Mouse (Mus musculus) macrophage (primary cell): ENCODE results near the gene Gm5483. TPM values are rescaled to one million over a fixed set of nuclear protein-coding genes. Genes with fewer than 3 reads are reported as not detected.
"Not testable (repeated sequence)": the region's sequence is repeated elsewhere in the genome, so short reads cannot be mapped to it uniquely, and the experiment has no call there.

Experiments used
- H3K27ac ChIP-seq: fragments of 350-480 bp; formaldehyde crosslinking; 2 replicates; pipeline ENCODE4 v1.9.0; 2021
- H3K36me3 ChIP-seq: fragments of 350-480 bp; formaldehyde crosslinking; 2 replicates; pipeline ENCODE4 v1.9.0; 2021; ENCODE audit errors: inconsistent target
- H3K4me3 ChIP-seq: fragments of 350-480 bp; formaldehyde crosslinking; 2 replicates; pipeline ENCODE4 v1.9.0; 2021; ENCODE audit errors: inconsistent target
- H3K79me2 ChIP-seq: fragments of 350-480 bp; formaldehyde crosslinking; 2 replicates; pipeline ENCODE4 v1.9.0; 2021; ENCODE audit errors: inconsistent target
- WGBS: methylation state at CpG from one replicate; pipeline ENCODE4 v1.1.7; 2026; ENCODE audit warnings: inconsistent platforms; ENCODE audit not compliant: missing documents; 5-methylcytosine and 5-hydroxymethylcytosine counted together
- polyA plus RNA-seq: library from polyadenylated mRNA; stranded (reverse); fragments of 250-400 nt; gene quantifications from 3 replicates; pipeline ENCODE4 v1.2.4, GENCODE M21; 2018; ENCODE audit warnings: inconsistent platforms
- total RNA-seq, 78 experiments: library from RNA; depleted of rRNA; stranded (reverse); fragments of 250-400 nt; gene quantifications; 1 replicate in 9 of 78; 2 replicates in 24 of 78; 3 replicates in 43 of 78; 4 replicates in 2 of 78; pipeline ENCODE4 v1.2.4; 2018; ENCODE audit warnings: inconsistent platforms in 56 of 78

Gm5483 gene
- total RNA-seq (2018; cell fraction: chromatin; rRNA removed): not detected
- total RNA-seq (2018; cell fraction: cytosol; rRNA removed): under 1 TPM in 4 of 26 experiments, not detected in 22; 0.29 to 0.66 (median 0.40) TPM
- total RNA-seq (2018; cell fraction: nucleus; rRNA removed): not detected
- polyA plus RNA-seq: not detected in 3 replicates

DNA sequence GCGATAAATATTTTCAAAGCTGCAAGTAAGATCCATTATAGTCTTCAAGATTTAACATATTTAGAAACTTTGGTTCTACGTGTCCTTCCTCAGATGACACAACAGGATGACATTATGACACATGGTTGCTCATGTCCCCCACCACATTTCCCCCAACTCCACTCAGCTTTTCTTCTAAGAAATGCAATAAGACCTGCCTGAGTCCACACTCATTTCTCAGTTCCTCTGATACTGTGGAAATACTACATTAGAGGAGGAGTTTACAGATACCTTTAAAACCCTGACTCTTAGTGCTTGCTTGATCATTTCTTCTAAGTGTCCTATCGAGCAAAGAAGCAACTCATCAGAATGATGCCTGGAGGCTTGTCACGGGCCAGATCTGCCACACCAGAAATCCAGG lies at the start of gene Gm5483:
Gene Gm5483, plus strand, starts transcription at position 301 of the 400 bp plus-strand sequence.
- not testable (repeated sequence) for H3K36me3 ChIP-seq, H3K79me2 ChIP-seq, H3K27ac ChIP-seq, H3K4me3 ChIP-seq
- 91% methylated on average over 2 of the region's 4 CpGs for WGBS

DNA sequence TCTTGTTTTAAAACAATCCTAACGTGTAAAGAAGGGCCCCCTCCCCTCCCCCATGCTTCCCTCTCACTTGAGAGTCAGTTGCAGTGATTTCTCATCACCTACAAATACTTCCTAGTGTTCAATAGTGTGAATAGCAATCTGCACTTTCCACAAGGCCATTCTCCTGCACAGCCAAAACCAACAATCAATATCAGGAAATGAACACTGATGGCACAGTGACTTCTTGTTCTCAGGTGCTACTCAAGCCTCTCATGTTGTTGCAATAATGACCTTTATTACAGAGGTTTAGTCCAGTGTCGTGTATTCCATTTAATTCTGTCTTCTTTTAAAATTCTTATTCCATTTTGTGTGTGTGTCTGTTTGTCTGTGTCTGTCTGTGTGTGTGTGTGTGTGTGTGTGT lies 45.8 kb upstream of the Gm5483 start:
- 80% methylated on average over 2 of the region's 2 CpGs for WGBS
- Histone ChIP-seq H3K79me2 (no peaks in the 10 kb centered on the region), H3K4me3 (no peak overlapping the region), H3K27ac (no peak overlapping the region), H3K36me3 (no peaks in the 10 kb centered on the region)

DNA sequence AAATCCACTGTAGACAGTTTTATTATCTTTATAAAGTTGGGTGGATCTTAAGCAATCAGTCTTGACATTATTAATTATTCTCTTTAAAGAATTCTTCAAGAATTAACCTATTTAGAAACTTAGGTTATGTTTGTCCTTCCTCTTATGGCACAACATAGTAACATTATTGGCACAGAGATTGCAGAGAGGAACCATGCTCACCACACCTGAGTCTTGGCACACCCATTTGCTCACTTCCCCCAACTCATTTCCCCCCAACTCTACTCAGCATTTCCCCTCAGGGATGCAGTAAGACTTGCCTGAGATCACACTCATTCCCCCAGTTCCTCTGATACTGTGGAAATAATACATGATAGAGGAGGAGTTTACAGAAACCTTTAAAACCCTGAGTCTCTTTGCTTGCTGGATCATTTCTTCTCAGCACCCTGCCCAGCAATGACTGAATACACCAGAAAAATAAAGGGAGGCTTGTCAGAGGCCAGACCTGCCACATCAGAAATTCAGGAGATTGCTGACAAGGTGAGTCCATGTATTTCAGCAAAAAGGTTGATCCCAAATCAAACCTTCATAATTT lies 27.5 kb upstream of the Gm5483 start, which contains the start of gene Stfa2l1:
Gene Stfa2l1, plus strand, starts transcription at position 410 of the 574 bp plus-strand sequence.
- no peak within 1 kb of the TSS for H3K27ac ChIP-seq
- no peaks in the 10 kb centered on the region for H3K36me3 ChIP-seq
- H3K4me3 ChIP-seq: no peak within 1 kb of the TSS
- H3K79me2 ChIP-seq: no peaks in the 10 kb centered on the region

DNA sequence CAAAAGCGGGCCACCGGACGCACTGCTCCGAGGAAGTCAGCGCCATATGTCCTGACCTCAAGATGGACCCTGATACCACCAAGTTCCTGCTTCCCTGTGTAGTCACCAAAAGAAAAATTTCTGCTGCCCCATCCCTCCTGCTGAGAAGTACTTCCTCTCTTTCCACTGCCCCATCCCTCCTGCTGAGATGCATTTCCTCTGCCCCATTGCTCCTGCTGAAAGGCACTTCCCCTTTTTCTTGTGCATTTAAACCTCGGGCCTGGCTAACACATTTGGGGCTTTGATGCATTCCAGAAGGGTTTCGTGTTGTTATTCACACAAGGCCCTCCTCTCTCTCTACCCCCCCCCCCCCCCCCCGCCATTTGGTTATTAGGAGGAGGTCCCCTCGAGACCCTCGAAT lies 16.2 kb upstream of the Gm5483 start:
- not testable (repeated sequence) for H3K27ac ChIP-seq, H3K36me3 ChIP-seq, H3K4me3 ChIP-seq, H3K79me2 ChIP-seq
- WGBS: 91% methylated on average over 7 of the region's 10 CpGs

DNA sequence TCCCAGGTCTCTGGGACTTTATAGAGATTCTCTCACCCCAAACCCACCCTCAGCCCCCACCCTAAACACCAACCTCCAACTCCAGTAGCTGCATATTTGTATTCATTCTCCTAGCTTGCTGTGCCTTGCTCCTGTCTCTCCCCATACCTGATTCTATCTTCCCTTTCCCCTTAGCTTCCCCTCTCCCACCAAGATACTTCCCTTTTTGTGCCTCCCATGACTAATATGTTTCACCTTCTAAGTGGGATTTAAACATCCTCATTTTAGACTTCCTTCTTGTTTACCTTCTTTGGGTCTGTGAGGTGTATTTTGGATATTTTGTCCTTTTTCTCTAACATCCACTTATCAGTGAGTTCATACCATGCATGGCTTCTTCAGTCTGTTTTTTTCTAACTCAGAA lies 7.9 kb upstream of the Gm5483 start:
- no peaks in the 10 kb centered on the region for H3K36me3 ChIP-seq
- H3K27ac ChIP-seq: no peak overlapping the region

DNA sequence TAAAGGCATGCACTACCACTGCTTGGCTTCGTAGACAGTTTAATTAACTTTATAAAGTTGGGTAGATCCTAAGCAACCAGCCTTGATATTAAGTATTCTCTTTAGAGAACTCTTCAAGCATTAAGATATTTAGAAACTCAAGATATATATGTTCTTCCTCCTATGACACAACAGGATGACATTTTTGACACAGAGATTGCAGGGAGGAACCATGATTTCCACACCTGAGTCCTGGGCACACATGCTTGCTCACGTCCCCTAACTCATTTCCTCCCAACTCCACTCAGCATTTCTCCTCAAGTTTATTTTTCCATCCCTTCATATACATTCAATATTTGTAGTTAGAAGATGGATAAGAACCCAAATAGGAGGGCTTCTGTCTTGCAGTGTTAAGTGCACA lies 4.1 kb upstream of the Gm5483 start:
- 73% methylated on average over 2 of the region's 2 CpGs for WGBS
- no peak overlapping the region for H3K4me3 ChIP-seq
- no peak overlapping the region for H3K27ac ChIP-seq
- no peaks in the 10 kb centered on the region for H3K36me3 ChIP-seq
- no peaks in the 10 kb centered on the region for H3K79me2 ChIP-seq

More for the DNA sequence above, 7.9 kb upstream of the Gm5483 start:
- H3K79me2 ChIP-seq: no peaks in the 10 kb centered on the region
- no peak overlapping the region for H3K4me3 ChIP-seq

DNA sequence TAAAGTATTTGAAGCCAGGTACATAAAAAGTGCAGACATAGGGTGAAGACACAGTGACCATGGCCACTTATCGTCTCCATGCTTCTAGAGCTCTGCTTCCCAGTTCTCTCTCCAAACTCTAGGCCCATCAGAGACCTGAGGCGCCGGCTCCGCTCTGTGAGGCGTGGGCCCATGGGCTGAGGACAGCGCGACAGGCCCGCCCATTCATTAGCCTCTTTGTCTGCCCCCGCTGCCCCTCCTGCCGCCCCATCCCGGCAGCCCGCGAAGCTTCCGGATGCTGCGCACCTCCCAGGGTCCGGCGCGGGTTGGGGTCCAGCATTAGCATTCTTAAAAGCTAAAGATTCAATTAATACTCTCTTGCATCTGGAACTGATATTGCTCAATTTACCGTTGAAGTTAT lies 15.2 kb downstream of the Gm5483 start:
- WGBS: 71% methylated on average over 19 of the region's 19 CpGs
- Histone ChIP-seq H3K79me2 (no peaks in the 10 kb centered on the region), H3K27ac (no peak overlapping the region), H3K36me3 (no peaks in the 10 kb centered on the region), H3K4me3 (no peak overlapping the region)

DNA sequence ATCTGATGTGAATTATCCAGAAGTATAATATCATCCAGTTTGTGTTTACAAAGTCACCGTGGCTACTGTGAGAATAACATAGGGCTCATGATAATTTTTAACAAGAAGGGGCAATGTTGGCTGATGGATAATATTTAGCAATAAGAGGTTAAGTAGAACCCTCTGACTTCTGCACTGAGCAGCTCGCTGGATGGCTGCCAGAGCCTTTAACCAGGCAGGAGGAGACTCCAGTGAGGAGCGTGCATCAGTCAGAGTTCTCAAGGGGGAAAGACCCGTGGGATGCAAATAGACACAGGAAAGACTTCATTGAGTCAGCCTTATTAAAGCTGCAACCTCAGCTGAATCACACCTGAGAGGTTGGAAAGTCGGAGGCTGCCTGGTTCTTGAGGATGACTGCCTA lies 19.8 kb downstream of the Gm5483 start:
- 82% methylated on average over 5 of the region's 5 CpGs for WGBS
- Histone ChIP-seq H3K79me2 (no peaks in the 10 kb centered on the region), H3K36me3 (no peaks in the 10 kb centered on the region), H3K4me3 (no peak overlapping the region), H3K27ac (no peak overlapping the region)

DNA sequence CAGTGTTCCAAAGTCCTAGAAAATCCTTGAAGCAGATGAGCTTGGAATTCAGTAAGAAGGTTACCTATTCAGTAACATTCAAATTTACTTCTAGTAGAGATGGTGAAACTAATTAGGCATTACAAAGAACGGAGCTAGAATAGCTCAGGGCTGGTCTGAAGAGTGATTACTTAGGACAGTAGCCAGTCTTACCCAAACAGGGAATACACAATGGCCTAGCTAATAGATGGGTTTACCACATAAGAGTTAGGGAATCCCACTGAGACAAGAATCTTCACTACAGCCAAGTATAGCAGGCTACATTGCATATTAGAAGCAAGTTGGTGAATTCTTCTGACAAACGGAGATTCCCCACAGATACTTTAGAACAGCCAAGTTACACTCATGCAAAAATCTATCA lies 21.7 kb downstream of the Gm5483 start:
- H3K79me2 ChIP-seq, H3K4me3 ChIP-seq, H3K27ac ChIP-seq, H3K36me3 ChIP-seq: not testable (repeated sequence)
- WGBS: 66% methylated on average over 2 of the region's 2 CpGs

DNA sequence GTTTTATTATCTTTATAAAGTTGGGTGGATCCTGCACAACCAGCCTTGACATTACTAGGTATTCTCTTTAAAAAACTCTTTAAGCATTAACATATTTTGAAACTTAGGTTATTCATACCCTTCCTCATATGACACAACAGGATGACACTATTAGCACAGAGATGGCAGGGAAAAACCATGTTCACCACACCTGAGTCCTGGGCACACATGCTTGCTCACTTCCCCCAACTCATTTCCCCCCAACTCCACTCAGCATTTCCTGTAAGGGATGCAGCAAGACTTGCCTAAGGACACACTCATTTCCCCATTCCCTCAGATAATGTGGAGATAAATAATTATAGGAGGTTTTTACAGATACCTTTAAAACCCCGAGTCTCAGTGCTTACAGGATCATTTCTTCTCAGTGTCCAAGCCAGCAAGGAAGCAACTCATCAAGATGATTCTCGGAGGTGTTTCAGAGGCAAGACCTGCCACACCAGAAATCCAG lies 26.0 kb downstream of the Gm5483 start, which contains the start of gene Gm5416:
Gene Gm5416, plus strand, starts transcription at position 437 of the 487 bp plus-strand sequence.
- 93% methylated on average over 2 of the region's 2 CpGs for WGBS

DNA sequence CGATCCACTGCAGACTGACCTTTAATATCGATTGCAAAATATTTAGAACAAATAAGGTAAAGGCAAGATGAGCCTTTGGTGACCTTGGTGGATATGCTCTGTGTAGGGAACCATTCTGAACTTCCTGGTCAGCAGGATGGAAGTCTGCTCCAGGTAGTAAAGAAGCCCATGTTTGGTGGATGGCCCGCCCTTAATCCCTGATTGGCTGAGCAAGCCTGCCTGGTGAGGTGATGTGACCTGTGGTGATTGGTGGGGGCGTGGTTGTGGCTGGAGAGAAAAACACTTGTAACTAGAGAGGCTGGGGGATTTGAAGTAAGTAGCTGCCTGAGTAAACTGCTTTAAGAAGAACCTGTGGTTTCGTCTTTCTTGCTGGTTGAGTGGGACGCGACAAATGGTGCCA lies 37.2 kb downstream of the Gm5483 start, which contains the start of gene 2010005H15Rik:
Gene 2010005H15Rik, plus strand, starts transcription at position 301 of the 400 bp plus-strand sequence.
- not testable (repeated sequence) for H3K4me3 ChIP-seq, H3K27ac ChIP-seq, H3K36me3 ChIP-seq, H3K79me2 ChIP-seq
- 96% methylated on average over 6 of the region's 7 CpGs for WGBS

More for the DNA sequence above, 26.0 kb downstream of the Gm5483 start, which contains the start of gene Gm5416:
- no peaks in the 10 kb centered on the region for H3K36me3 ChIP-seq
- no peaks in the 10 kb centered on the region for H3K79me2 ChIP-seq
- H3K27ac ChIP-seq: no peak within 1 kb of the TSS
- H3K4me3 ChIP-seq: no peak within 1 kb of the TSS

Other genes starting within 250 kb of the Gm5483 start
- gene Parp9, start 245.7 kb upstream of the Gm5483 start, polyA plus RNA-seq: 50.3 to 109 TPM (median 52.0 TPM) in 3 replicates
- 42.5 to 99.4 TPM (median 48.3 TPM) in 3 replicates for gene Dtx3l, start 245.1 kb upstream of the Gm5483 start, polyA plus RNA-seq
- 25.3 to 44.8 TPM (median 28.5 TPM) in 3 replicates for gene Kpna1, start 205.5 kb upstream of the Gm5483 start, polyA plus RNA-seq
- 2.9 to 4.5 TPM (median 3.9 TPM) in 3 replicates for gene Wdr5b, start 143.0 kb upstream of the Gm5483 start, polyA plus RNA-seq
- gene Fam162a, start 112.6 kb upstream of the Gm5483 start, polyA plus RNA-seq: 32.0 to 75.1 TPM (median 38.9 TPM) in 3 replicates
- gene Ccdc58, start 112.5 kb upstream of the Gm5483 start, polyA plus RNA-seq: 17.7 to 36.1 TPM (median 29.6 TPM) in 3 replicates
- not detected in 3 replicates for gene Csta1, start 53.0 kb upstream of the Gm5483 start, polyA plus RNA-seq
- gene Stfa2l1, start 27.4 kb upstream of the Gm5483 start, polyA plus RNA-seq: 1.5 TPM in 1 of 3 replicates, not detected in the others
- not detected in 3 replicates for gene Gm5416, start 26.2 kb downstream of the Gm5483 start, polyA plus RNA-seq
- gene 2010005H15Rik, start 37.3 kb downstream of the Gm5483 start, polyA plus RNA-seq: not detected in 3 replicates
- not detected in 3 replicates for gene Stfa1, start 92.7 kb downstream of the Gm5483 start, polyA plus RNA-seq
- gene BC117090, start 150.1 kb downstream of the Gm5483 start, polyA plus RNA-seq: not detected in 3 replicates
- not detected in 3 replicates for gene BC100530, start 183.5 kb downstream of the Gm5483 start, polyA plus RNA-seq
- gene Stfa2, start 224.2 kb downstream of the Gm5483 start, polyA plus RNA-seq: not detected in 3 replicates